Mouse (Mus musculus): Measurements from ENCODE around the gene Ntm. TPM values are rescaled to one million over a fixed set of nuclear protein-coding genes. Genes with fewer than 3 reads are reported as not detected.

Gene Ntm
- polyA plus RNA-seq, 1 experiment from 2014 or later, result 39.7 TPM

- H3K4me1 ChIP-seq (ENCODE audit: control insufficient read depth, insufficient read depth, low read length), result no peaks in the 10 kb centered on the region
- WGBS (ENCODE audit: insufficient replicate concordance), result 80% methylated on average over 9 of the region's 9 CpGs
- no peak for ATAC-seq (replicated peaks; ENCODE audit: insufficient number of reproducible peaks, low FRiP score, low TSS enrichment)
Observed at GRCm38 (mm10) chr9:29898406-29899054, 64.4 kb downstream of the Ntm start.

GRCm38 (mm10) chr9:29897448-29897847 lies 65.5 kb downstream of the Ntm start:
- no peaks in the 10 kb centered on the region for H3K36me3 ChIP-seq (ENCODE audit: control insufficient read depth, insufficient read depth, low read length)
- H3K4me1 ChIP-seq (ENCODE audit: control insufficient read depth, insufficient read depth, low read length), result no peaks in the 10 kb centered on the region
- no peak overlapping the region for H3K4me2 ChIP-seq
- H3K27ac ChIP-seq (ENCODE audit: low read depth, low read length), result no peak overlapping the region
- no peak overlapping the region for H3K9ac ChIP-seq (ENCODE audit: low read depth, low read length)
- H3K4me3 ChIP-seq (ENCODE audit: low read depth, low read length), result no peak overlapping the region
- no peaks in the 10 kb centered on the region for H3K27me3 ChIP-seq (ENCODE audit: control insufficient read depth, insufficient read depth, low read length)
- WGBS (ENCODE audit: insufficient replicate concordance), result 68% methylated on average over 4 of the region's 4 CpGs
- ATAC-seq (replicated peaks; ENCODE audit: insufficient number of reproducible peaks, low FRiP score, low TSS enrichment), result no peak
- no peaks in the 10 kb centered on the region for H3K9me3 ChIP-seq (replicated peaks; ENCODE audit: control insufficient read depth, low read length)

More at GRCm38 (mm10) chr9:29898406-29899054, 64.4 kb downstream of the Ntm start:
- no peak overlapping the region for H3K9ac ChIP-seq (ENCODE audit: low read depth, low read length)
- H3K36me3 ChIP-seq (ENCODE audit: control insufficient read depth, insufficient read depth, low read length), result no peaks in the 10 kb centered on the region
- H3K9me3 ChIP-seq (replicated peaks; ENCODE audit: control insufficient read depth, low read length), result no peaks in the 10 kb centered on the region
- no peak overlapping the region for H3K4me3 ChIP-seq (ENCODE audit: low read depth, low read length)
- H3K27ac ChIP-seq (ENCODE audit: low read depth, low read length), result no peak overlapping the region
- no peaks in the 10 kb centered on the region for H3K27me3 ChIP-seq (ENCODE audit: control insufficient read depth, insufficient read depth, low read length)
- no peak overlapping the region for H3K4me2 ChIP-seq

GRCm38 (mm10) chr9:29892792-29893191 lies 70.1 kb downstream of the Ntm start:
- 72% methylated on average over 5 of the region's 5 CpGs for WGBS (ENCODE audit: insufficient replicate concordance)
- Histone ChIP-seq H3K4me3 (ENCODE audit: low read depth, low read length) (no peak overlapping the region), H3K27ac (ENCODE audit: low read depth, low read length) (no peak overlapping the region), H3K4me2 (no peak overlapping the region), H3K9ac (ENCODE audit: low read depth, low read length) (no peak overlapping the region), H3K4me1 (ENCODE audit: control insufficient read depth, insufficient read depth, low read length) (no peaks in the 10 kb centered on the region), H3K9me3 (replicated peaks; ENCODE audit: control insufficient read depth, low read length) (no peaks in the 10 kb centered on the region), H3K27me3 (ENCODE audit: control insufficient read depth, insufficient read depth, low read length) (no peaks in the 10 kb centered on the region), H3K36me3 (ENCODE audit: control insufficient read depth, insufficient read depth, low read length) (no peaks in the 10 kb centered on the region)
- no peak for ATAC-seq (replicated peaks; ENCODE audit: insufficient number of reproducible peaks, low FRiP score, low TSS enrichment)

GRCm38 (mm10) chr9:29888712-29889111 lies 74.2 kb downstream of the Ntm start:
- ATAC-seq (replicated peaks; ENCODE audit: insufficient number of reproducible peaks, low FRiP score, low TSS enrichment), result no peak
- no peak overlapping the region for H3K9ac ChIP-seq (ENCODE audit: low read depth, low read length)
- 82% methylated on average over 3 of the region's 3 CpGs for WGBS (ENCODE audit: insufficient replicate concordance)
- no peak overlapping the region for H3K4me2 ChIP-seq
- H3K4me3 ChIP-seq (ENCODE audit: low read depth, low read length), result no peak overlapping the region
- no peaks in the 10 kb centered on the region for H3K9me3 ChIP-seq (replicated peaks; ENCODE audit: control insufficient read depth, low read length)
- H3K27ac ChIP-seq (ENCODE audit: low read depth, low read length), result no peak overlapping the region
- H3K36me3 ChIP-seq (ENCODE audit: control insufficient read depth, insufficient read depth, low read length), result no peaks in the 10 kb centered on the region
- no peaks in the 10 kb centered on the region for H3K27me3 ChIP-seq (ENCODE audit: control insufficient read depth, insufficient read depth, low read length)
- H3K4me1 ChIP-seq (ENCODE audit: control insufficient read depth, insufficient read depth, low read length), result no peaks in the 10 kb centered on the region

- 71% methylated on average over 5 of the region's 5 CpGs for WGBS (ENCODE audit: insufficient replicate concordance)
- no peaks in the 10 kb centered on the region for H3K27me3 ChIP-seq (ENCODE audit: control insufficient read depth, insufficient read depth, low read length)
Observed at GRCm38 (mm10) chr9:29887924-29888323, 75.0 kb downstream of the Ntm start.

GRCm38 (mm10) chr9:29884062-29884461 lies 78.9 kb downstream of the Ntm start:
- Histone ChIP-seq H3K4me2 (no peak overlapping the region), H3K4me1 (ENCODE audit: control insufficient read depth, insufficient read depth, low read length) (no peaks in the 10 kb centered on the region), H3K4me3 (ENCODE audit: low read depth, low read length) (no peak overlapping the region), H3K9ac (ENCODE audit: low read depth, low read length) (no peak overlapping the region), H3K36me3 (ENCODE audit: control insufficient read depth, insufficient read depth, low read length) (no peaks in the 10 kb centered on the region), H3K9me3 (replicated peaks; ENCODE audit: control insufficient read depth, low read length) (no peaks in the 10 kb centered on the region), H3K27me3 (ENCODE audit: control insufficient read depth, insufficient read depth, low read length) (no peaks in the 10 kb centered on the region), H3K27ac (ENCODE audit: low read depth, low read length) (no peak overlapping the region)
- WGBS (ENCODE audit: insufficient replicate concordance), result 70% methylated on average over 3 of the region's 3 CpGs
- ATAC-seq (replicated peaks; ENCODE audit: insufficient number of reproducible peaks, low FRiP score, low TSS enrichment), result no peak

More at GRCm38 (mm10) chr9:29887924-29888323, 75.0 kb downstream of the Ntm start:
- Histone ChIP-seq H3K4me1 (ENCODE audit: control insufficient read depth, insufficient read depth, low read length) (no peaks in the 10 kb centered on the region), H3K4me2 (no peak overlapping the region), H3K4me3 (ENCODE audit: low read depth, low read length) (no peak overlapping the region), H3K27ac (ENCODE audit: low read depth, low read length) (no peak overlapping the region), H3K36me3 (ENCODE audit: control insufficient read depth, insufficient read depth, low read length) (no peaks in the 10 kb centered on the region), H3K9me3 (replicated peaks; ENCODE audit: control insufficient read depth, low read length) (no peaks in the 10 kb centered on the region), H3K9ac (ENCODE audit: low read depth, low read length) (no peak overlapping the region)
- ATAC-seq (replicated peaks; ENCODE audit: insufficient number of reproducible peaks, low FRiP score, low TSS enrichment), result no peak

- H3K36me3 ChIP-seq (ENCODE audit: control insufficient read depth, insufficient read depth, low read length), result no peaks in the 10 kb centered on the region
- no peak overlapping the region for H3K9ac ChIP-seq (ENCODE audit: low read depth, low read length)
- H3K27me3 ChIP-seq (ENCODE audit: control insufficient read depth, insufficient read depth, low read length), result no peaks in the 10 kb centered on the region
- H3K4me2 ChIP-seq, result no peak overlapping the region
- ATAC-seq (replicated peaks; ENCODE audit: insufficient number of reproducible peaks, low FRiP score, low TSS enrichment), result no peak
- 78% methylated on average over 5 of the region's 5 CpGs for WGBS (ENCODE audit: insufficient replicate concordance)
- H3K27ac ChIP-seq (ENCODE audit: low read depth, low read length), result no peak overlapping the region
- no peaks in the 10 kb centered on the region for H3K9me3 ChIP-seq (replicated peaks; ENCODE audit: control insufficient read depth, low read length)
- no peaks in the 10 kb centered on the region for H3K4me1 ChIP-seq (ENCODE audit: control insufficient read depth, insufficient read depth, low read length)
- H3K4me3 ChIP-seq (ENCODE audit: low read depth, low read length), result no peak overlapping the region
Observed at GRCm38 (mm10) chr9:29881614-29882013, 81.3 kb downstream of the Ntm start.

- no peak overlapping the region for H3K4me2 ChIP-seq
- no peak overlapping the region for H3K4me3 ChIP-seq (ENCODE audit: low read depth, low read length)
- H3K27ac ChIP-seq (ENCODE audit: low read depth, low read length), result no peak overlapping the region
- H3K4me1 ChIP-seq (ENCODE audit: control insufficient read depth, insufficient read depth, low read length), result no peaks in the 10 kb centered on the region
- H3K36me3 ChIP-seq (ENCODE audit: control insufficient read depth, insufficient read depth, low read length), result no peaks in the 10 kb centered on the region
- no peak for ATAC-seq (replicated peaks; ENCODE audit: insufficient number of reproducible peaks, low FRiP score, low TSS enrichment)
- WGBS (ENCODE audit: insufficient replicate concordance), result 58% methylated on average over 3 of the region's 3 CpGs
- H3K9ac ChIP-seq (ENCODE audit: low read depth, low read length), result no peak overlapping the region
- H3K9me3 ChIP-seq (replicated peaks; ENCODE audit: control insufficient read depth, low read length), result no peaks in the 10 kb centered on the region
- H3K27me3 ChIP-seq (ENCODE audit: control insufficient read depth, insufficient read depth, low read length), result no peaks in the 10 kb centered on the region
Observed at GRCm38 (mm10) chr9:29877583-29877982, 85.4 kb downstream of the Ntm start.

GRCm38 (mm10) chr9:29867746-29868145 lies 95.2 kb downstream of the Ntm start:
- no peak overlapping the region for H3K9ac ChIP-seq (ENCODE audit: low read depth, low read length)
- no peaks in the 10 kb centered on the region for H3K4me1 ChIP-seq (ENCODE audit: control insufficient read depth, insufficient read depth, low read length)
- H3K36me3 ChIP-seq (ENCODE audit: control insufficient read depth, insufficient read depth, low read length), result no peaks in the 10 kb centered on the region
- H3K27ac ChIP-seq (ENCODE audit: low read depth, low read length), result no peak overlapping the region
- no peaks in the 10 kb centered on the region for H3K27me3 ChIP-seq (ENCODE audit: control insufficient read depth, insufficient read depth, low read length)
- no peaks in the 10 kb centered on the region for H3K9me3 ChIP-seq (replicated peaks; ENCODE audit: control insufficient read depth, low read length)
- no peak overlapping the region for H3K4me3 ChIP-seq (ENCODE audit: low read depth, low read length)
- no peak overlapping the region for H3K4me2 ChIP-seq
- WGBS (ENCODE audit: insufficient replicate concordance), result 63% methylated on average over 5 of the region's 5 CpGs
- ATAC-seq (replicated peaks; ENCODE audit: insufficient number of reproducible peaks, low FRiP score, low TSS enrichment), result no peak
